Mouse (Mus musculus) C2C12 (cell line): ENCODE results near the gene E2f6.

Experiments
- CEBPB ChIP-seq: IDR thresholded peaks from one replicate; pipeline ENCODE4 v1.6.1; 2011; ENCODE audit warnings: low read depth, mild to moderate bottlenecking, control low read depth, moderate library complexity
- CTCF ChIP-seq: IDR thresholded peaks from one replicate; pipeline ENCODE4 v1.5.1; 2011; ENCODE audit not compliant: control insufficient read depth, insufficient read depth, insufficient read length
- FOSL1 ChIP-seq: IDR thresholded peaks from one replicate; pipeline ENCODE4 v1.8.0; 2011; ENCODE audit warnings: mild to moderate bottlenecking, low read length; ENCODE audit not compliant: poor library complexity, insufficient read depth, severe bottlenecking
- MAX ChIP-seq: IDR thresholded peaks from one replicate; pipeline ENCODE4 v1.6.1; 2011; ENCODE audit warnings: mild to moderate bottlenecking, control low read depth
- MYOD1 ChIP-seq: IDR thresholded peaks from one replicate; pipeline ENCODE4 v1.6.1; 2011; ENCODE audit warnings: low read depth; ENCODE audit not compliant: control insufficient read depth, insufficient read length
- MYOG ChIP-seq: IDR thresholded peaks from one replicate; pipeline ENCODE4 v1.6.1; 2011; ENCODE audit not compliant: control insufficient read depth, insufficient read length; ENCODE audit errors: extremely low read depth
- USF1 ChIP-seq: IDR thresholded peaks from one replicate; pipeline ENCODE4 v1.6.1; 2011; ENCODE audit warnings: low read depth, mild to moderate bottlenecking, control low read depth, moderate library complexity

GRCm38 (mm10) chr12:16848501-16848900, 37.7 kb downstream of the E2f6 start:
- TF ChIP-seq CTCF (no peak), CEBPB (no peak), FOSL1 (no peak), MAX (no peak), USF1 (no peak), MYOG (no peak), MYOD1 (no peak)
